Mouse (Mus musculus) 3T3-L1 (cell line): ENCODE measurements around the gene Fbxo27.
A peak's percentile ranks its signal among the peaks of the same experiment; 100 is the strongest.

Source experiments
- DNase-seq: peaks from one replicate; pipeline ENCODE4 v3.0.0-alpha.2; 2015; ENCODE audit warnings: low read depth, low spot score

Gene Fbxo27

GRCm38 (mm10) chr7:28702601-28703143 is 10.0 kb downstream of the Fbxo27 start:
- no peak for DNase-seq

GRCm38 (mm10) chr7:28709454-28709853 is 16.8 kb downstream of the Fbxo27 start:
- DNase-seq: no peak

GRCm38 (mm10) chr7:28710962-28711361 is 18.3 kb downstream of the Fbxo27 start:
- DNase-seq: no peak

- no peak for DNase-seq
Observed at GRCm38 (mm10) chr7:28714667-28715066, 22.0 kb downstream of the Fbxo27 start.

- peak; percentile 30 for DNase-seq
Observed at GRCm38 (mm10) chr7:28715598-28715997, 22.9 kb downstream of the Fbxo27 start.

GRCm38 (mm10) chr7:28716590-28717281 is 24.1 kb downstream of the Fbxo27 start, which contains the start of gene Fbxo17:
TSS of gene Fbxo17 (plus strand) at chr7:28716804.
- peak; percentile 80 for DNase-seq

GRCm38 (mm10) chr7:28717726-28718125 is 25.1 kb downstream of the Fbxo27 start:
- no peak for DNase-seq

GRCm38 (mm10) chr7:28719159-28719558 is 26.5 kb downstream of the Fbxo27 start:
- no peak for DNase-seq

GRCm38 (mm10) chr7:28719650-28720049 is 27.0 kb downstream of the Fbxo27 start:
- DNase-seq: no peak

- DNase-seq: peak; percentile 68
Observed at GRCm38 (mm10) chr7:28720753-28721537, 28.3 kb downstream of the Fbxo27 start.

GRCm38 (mm10) chr7:28722079-28722478 is 29.4 kb downstream of the Fbxo27 start:
- DNase-seq: no peak

- peak; percentile 23 for DNase-seq
Observed at GRCm38 (mm10) chr7:28724613-28725012, 32.0 kb downstream of the Fbxo27 start.

GRCm38 (mm10) chr7:28726600-28726999 is 34.0 kb downstream of the Fbxo27 start:
- peak; percentile 67 for DNase-seq

- DNase-seq: peak; percentile 74
Observed at GRCm38 (mm10) chr7:28727649-28728340, 35.1 kb downstream of the Fbxo27 start.

- DNase-seq: no peak
Observed at GRCm38 (mm10) chr7:28732341-28733142, 39.9 kb downstream of the Fbxo27 start.

GRCm38 (mm10) chr7:28733211-28733610 is 40.6 kb downstream of the Fbxo27 start:
- DNase-seq: no peak

GRCm38 (mm10) chr7:28735701-28736100 is 43.1 kb downstream of the Fbxo27 start:
- no peak for DNase-seq

- DNase-seq: no peak
Observed at GRCm38 (mm10) chr7:28739829-28740228, 47.2 kb downstream of the Fbxo27 start.

- DNase-seq: peak; percentile 36
Observed at GRCm38 (mm10) chr7:28740949-28741348, 48.3 kb downstream of the Fbxo27 start.

- no peak for DNase-seq
Observed at GRCm38 (mm10) chr7:28741368-28741708, 48.7 kb downstream of the Fbxo27 start.
